Mouse (Mus musculus): ENCODE data around the gene Pcdh15.
A peak's percentile ranks its signal among the peaks of the same experiment; 100 is the strongest.

The Pcdh15 gene

DNA sequence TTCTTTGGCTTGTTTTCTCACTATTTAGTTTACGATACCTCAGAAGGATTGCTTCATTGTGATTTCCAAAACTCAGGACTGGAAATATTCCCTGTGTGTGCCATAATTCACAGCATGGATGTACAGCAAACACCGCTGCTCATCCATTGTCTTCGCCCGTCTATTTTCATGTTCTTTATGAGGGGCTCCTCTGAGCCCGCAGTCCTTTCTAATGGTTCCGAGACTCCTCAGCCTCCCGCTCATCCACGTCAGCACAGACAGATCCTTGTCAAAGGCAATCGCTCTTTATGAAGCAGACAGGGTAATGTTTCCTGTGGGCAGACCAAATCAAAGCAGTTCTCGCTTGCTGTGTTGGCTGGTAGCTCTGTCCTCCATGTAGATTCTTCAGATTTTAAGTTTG lies 1316.8 kb downstream of the Pcdh15 start:
- no peak for ATAC-seq (ENCODE audit: insufficient number of reproducible peaks, low FRiP score, low TSS enrichment)

DNA sequence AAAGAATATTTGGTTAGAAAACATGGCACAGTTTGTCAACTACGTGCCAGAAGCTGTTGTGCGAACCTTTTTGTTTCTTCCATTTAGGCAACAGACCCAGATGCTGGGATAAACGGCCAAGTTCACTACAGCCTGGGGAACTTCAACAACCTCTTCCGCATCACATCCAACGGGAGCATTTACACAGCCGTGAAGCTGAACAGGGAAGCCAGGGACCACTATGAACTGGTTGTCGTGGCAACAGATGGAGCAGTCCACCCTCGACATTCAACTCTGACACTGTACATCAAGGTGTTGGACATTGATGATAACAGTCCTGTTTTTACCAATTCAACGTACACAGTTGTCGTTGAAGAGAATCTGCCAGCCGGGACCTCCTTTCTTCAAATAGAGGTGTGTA lies 1350.9 kb downstream of the Pcdh15 start:
- ATAC-seq (ENCODE audit: insufficient number of reproducible peaks, low FRiP score, low TSS enrichment): no peak

DNA sequence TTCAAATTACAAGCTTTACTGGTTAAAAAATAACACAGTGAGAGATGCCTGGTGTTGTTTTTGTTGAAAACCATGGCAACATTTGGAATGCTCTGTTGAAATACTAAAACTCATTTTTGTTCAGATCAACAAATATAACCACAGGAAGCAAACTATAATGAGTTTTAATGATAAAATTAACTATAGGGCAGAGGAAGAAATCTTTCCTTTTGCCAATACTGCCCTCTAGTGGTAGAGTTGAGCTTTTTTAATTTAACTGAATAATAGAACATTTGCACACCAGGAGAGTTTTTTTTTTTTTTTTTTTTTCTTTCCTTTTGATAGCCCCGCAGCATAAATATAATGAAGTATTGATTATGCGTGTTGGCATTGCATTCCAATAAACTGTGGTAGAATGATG lies 1364.8 kb downstream of the Pcdh15 start:
- ATAC-seq (ENCODE audit: insufficient number of reproducible peaks, low FRiP score, low TSS enrichment): no peak

DNA sequence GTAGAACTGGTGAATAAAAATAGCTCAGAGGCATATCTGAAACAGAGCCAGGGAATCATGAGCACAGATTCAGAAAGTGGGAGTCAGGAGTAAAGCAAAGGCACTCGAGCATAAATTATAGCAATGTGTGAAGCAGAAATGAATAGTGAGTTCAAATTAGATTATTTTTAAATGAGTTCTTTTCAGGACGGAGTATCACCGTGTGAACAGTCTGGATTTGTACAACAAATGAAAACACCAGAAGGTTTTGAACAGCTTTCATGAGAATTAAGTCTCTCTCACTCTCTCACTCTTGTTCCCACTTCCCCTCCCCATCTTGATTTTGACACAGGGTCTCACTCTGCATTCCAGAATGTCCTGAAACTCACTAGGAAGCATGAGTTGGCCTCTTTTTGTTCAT lies 1381.6 kb downstream of the Pcdh15 start:
- no peak for ATAC-seq (ENCODE audit: insufficient number of reproducible peaks, low FRiP score, low TSS enrichment)

GRCm38 (mm10) chr10:74512315-74512714 lies 1413.2 kb downstream of the Pcdh15 start:
- no peak for ATAC-seq (ENCODE audit: insufficient number of reproducible peaks, low FRiP score, low TSS enrichment)

- no peak for ATAC-seq (ENCODE audit: insufficient number of reproducible peaks, low FRiP score, low TSS enrichment)
These were observed 1414.6 kb downstream of the Pcdh15 start for GRCm38 (mm10) chr10:74513743-74514142.

DNA sequence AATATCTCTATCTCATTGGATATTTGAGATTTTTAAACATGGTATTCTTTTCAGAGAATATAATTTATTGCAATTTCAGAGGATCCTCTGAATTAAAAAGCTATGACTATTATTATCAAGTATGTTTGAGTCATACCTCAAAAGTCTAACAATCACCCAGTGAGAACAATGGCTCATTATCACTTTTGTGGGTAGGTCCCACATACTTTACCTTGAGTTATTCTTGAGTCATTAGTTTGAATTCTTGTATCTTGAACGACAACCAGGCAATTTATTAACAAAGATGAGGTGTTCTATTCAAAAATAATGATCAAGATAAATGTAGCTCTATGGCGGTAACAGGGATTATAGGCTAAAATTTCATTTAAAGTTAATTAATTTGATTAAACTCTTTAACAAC lies 1439.2 kb downstream of the Pcdh15 start:
- ATAC-seq (ENCODE audit: insufficient number of reproducible peaks, low FRiP score, low TSS enrichment): no peak

- ATAC-seq (ENCODE audit: insufficient number of reproducible peaks, low FRiP score, low TSS enrichment): no peak
These were observed 1456.2 kb downstream of the Pcdh15 start for GRCm38 (mm10) chr10:74555326-74555725.

GRCm38 (mm10) chr10:74569603-74570002 lies 1470.5 kb downstream of the Pcdh15 start:
- ATAC-seq (ENCODE audit: insufficient number of reproducible peaks, low FRiP score, low TSS enrichment): no peak

DNA sequence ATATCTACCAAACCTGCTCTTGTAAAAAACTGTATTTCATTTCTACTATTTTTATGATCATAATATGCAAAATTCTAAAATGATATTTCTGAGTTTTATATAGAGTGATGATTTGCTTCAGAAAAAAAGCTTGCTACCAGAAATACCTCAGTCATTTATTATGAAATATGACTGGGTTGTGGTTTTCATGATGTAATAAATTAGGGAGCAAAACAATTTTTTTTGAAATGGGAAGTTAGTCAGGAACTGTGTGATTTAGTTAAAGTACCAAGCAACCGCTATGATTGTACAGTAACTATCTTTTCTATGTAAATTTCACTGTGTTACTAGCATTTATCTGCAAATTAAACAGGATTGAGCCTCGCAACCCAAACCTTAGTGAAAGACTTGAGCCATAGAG lies 1480.8 kb downstream of the Pcdh15 start:
- no peak for ATAC-seq (ENCODE audit: insufficient number of reproducible peaks, low FRiP score, low TSS enrichment)

GRCm38 (mm10) chr10:74591799-74592198 lies 1492.7 kb downstream of the Pcdh15 start:
- peak; percentile 52; the same call in 1 of the 2 replicates for ATAC-seq (ENCODE audit: insufficient number of reproducible peaks, low FRiP score, low TSS enrichment)

DNA sequence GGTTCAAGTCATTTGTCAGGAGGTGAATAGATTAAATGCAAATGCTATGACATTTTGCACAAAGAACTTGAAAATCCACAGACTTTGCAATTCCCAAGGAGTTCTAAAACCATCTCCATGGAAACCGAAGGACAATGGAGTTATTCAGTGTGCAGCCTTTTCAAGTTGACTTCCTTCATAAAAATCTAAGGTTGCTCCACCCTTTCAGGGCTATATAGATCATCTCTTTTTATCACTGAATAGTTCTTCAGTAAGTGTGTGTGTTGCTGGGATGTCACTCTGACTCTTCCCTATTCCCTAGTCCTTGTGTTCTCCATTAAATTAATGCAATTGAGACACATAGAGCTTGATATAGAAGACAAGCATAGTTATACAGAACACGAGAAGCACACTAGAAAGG lies 1508.5 kb downstream of the Pcdh15 start:
- ATAC-seq (ENCODE audit: insufficient number of reproducible peaks, low FRiP score, low TSS enrichment): no peak

DNA sequence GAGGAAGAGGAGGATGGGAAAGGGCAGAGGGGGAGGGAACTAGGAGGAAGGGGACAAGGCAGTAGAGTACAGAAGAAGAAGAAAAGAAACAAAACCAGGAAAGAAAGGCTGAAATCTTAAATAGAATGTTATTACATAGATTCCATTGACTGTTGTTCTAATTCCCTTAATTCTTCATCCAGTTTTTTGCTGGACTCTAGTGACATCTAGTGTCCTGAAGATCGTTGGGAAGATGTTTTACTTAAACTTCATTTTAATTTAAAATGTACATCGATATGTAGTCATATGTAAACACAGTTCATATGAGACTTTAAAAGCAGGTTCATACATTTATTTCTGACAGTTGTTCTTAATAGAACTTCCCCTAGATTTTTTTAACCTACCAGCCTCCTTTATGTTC lies 1522.7 kb downstream of the Pcdh15 start:
- no peak for ATAC-seq (ENCODE audit: insufficient number of reproducible peaks, low FRiP score, low TSS enrichment)

DNA sequence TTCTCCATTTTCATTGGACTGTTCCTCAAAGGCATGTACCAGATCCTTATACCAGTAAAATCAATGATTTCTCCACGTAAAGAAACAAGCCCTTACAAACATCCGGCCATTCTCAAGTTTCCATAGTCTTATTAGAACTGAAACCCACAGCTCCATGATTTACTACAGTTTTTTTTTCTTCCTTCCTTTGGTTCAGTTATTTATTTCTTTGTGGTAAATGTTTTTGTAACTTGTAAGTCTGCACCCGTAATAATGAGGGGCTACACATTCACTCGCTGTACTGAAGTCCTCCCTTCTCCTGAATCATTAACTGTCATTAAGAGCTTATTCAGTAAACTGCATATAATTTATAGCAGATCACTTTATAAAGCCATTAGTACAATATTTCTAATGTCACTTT lies 1526.6 kb downstream of the Pcdh15 start:
- ATAC-seq (ENCODE audit: insufficient number of reproducible peaks, low FRiP score, low TSS enrichment): no peak

DNA sequence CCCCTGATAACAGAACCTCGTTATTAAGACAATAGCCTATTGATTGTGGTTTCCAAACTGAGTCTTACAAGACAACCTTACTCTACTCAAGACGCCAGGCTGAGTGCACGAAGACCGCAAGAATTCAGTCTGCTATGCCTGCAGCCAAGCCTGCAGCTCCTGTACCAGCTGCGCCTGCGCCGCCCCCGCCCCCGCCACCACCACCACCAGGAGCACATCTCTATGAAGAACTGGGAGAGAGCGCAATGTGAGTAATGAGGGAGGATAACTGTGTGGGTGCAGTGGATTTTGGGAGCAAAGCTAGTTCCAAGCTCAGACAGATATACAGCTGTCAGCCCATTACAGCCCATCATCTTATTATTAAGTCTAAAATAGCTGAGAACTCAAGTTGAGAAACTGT lies 1527.5 kb downstream of the Pcdh15 start:
- no peak for ATAC-seq (ENCODE audit: insufficient number of reproducible peaks, low FRiP score, low TSS enrichment)

- ATAC-seq (ENCODE audit: insufficient number of reproducible peaks, low FRiP score, low TSS enrichment): peak; percentile 26; the same call in 1 of the 2 replicates
These were observed 1532.2 kb downstream of the Pcdh15 start for GRCm38 (mm10) chr10:74631314-74631713.

DNA sequence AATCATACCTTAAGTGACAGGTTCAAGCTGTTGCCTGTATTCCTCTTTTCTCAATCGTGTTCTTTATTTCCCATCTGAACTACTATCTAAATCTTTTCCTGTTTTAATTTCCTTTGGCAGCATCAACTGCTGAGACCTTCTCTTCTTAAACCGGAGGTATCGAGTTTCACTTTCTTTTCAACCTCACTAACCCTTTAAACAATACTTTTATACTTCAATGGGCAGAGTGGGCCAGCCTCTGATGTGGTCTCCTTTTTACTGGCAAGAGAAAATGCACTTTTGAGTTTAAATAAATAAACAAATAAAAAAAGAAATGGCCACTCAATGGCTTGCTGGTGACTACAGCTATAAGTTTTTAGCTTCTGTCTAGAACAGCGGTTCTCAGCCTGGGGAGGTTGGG lies 1537.9 kb downstream of the Pcdh15 start:
- ATAC-seq (ENCODE audit: insufficient number of reproducible peaks, low FRiP score, low TSS enrichment): no peak

GRCm38 (mm10) chr10:74642125-74642524 lies 1543.0 kb downstream of the Pcdh15 start:
- no peak for ATAC-seq (ENCODE audit: insufficient number of reproducible peaks, low FRiP score, low TSS enrichment)

GRCm38 (mm10) chr10:74663171-74663570 lies 1564.0 kb downstream of the Pcdh15 start:
- no peak for ATAC-seq (ENCODE audit: insufficient number of reproducible peaks, low FRiP score, low TSS enrichment)

DNA sequence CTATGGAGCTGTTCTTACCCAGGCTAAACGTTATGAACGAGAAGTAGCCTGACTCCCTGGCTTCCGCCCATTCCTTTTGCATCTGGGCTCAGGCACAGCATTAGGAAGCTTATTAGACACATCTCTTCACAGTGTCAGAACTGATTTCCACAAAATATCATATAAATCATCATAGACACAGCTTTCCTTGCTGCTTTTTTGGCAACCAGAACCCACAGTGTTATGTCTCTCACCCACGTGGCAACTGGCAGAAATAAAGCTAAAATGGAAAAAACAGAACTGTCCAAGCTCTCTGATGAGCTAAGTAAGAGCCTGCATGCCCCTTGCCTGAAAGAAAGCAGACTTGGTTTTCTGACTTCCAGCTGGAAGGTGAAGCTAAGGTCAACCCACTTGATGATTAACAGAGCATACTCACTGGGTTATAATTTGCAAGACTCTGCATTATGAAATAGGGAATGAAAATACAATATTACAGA lies 1580.9 kb downstream of the Pcdh15 start:
- ATAC-seq (ENCODE audit: insufficient number of reproducible peaks, low FRiP score, low TSS enrichment): no peak

DNA sequence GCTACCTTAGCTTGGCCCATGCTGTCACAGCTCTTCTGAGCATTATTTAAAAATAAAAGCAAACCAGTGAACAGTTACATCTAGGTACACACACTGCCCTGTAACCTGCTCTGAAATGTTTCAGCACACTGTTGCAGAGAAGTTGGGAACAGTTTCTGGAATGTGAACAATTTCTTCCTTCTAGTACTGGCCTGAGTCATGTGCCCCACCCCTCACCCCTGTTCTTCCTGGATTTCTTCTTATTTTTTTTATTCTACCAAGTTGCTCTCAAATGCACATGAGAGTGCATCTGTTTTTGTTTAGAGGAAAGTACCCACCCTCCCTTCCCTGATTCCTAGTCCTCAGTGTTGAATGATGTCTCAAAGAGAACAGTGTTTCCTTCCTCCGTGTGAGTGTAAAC lies 1581.4 kb downstream of the Pcdh15 start:
- ATAC-seq (ENCODE audit: insufficient number of reproducible peaks, low FRiP score, low TSS enrichment): no peak
